Mouse (Mus musculus) adrenal gland, adult (tissue): ENCODE data around the gene Kcna10.
A peak's percentile ranks its signal among the peaks of the same experiment; 100 is the strongest.

Source experiments
- DNase-seq, 2 experiments: peaks; one replicate each; pipeline ENCODE4 v3.0.0; 2022 to 2023; ENCODE audit warnings: low spot score in 1 of 2; ENCODE audit not compliant: inconsistent age in 2 of 2

Kcna10 gene

DNA sequence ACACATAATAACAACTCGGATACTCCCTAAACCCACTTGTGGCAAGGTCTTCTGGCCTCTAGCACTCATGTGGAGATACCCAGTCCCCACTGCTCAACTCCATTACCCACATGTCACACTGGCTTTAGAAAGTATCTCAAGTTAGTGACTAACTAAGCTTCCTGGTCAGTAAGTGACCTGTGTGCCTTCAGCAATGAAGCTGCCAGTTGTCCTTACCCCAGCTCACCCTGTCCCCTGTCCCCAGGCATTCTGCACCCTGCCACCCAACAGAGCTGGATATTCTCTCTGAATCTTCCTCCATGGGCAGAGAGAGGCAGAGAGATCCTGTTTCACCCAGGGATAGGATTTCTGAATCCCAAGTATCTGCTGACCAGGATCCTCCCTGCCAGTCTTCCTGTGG lies at the start of gene Kcna10:
Kcna10 (plus strand) TSS at position 301 of the 400 bp plus-strand sequence.
- no peak for DNase-seq

DNA sequence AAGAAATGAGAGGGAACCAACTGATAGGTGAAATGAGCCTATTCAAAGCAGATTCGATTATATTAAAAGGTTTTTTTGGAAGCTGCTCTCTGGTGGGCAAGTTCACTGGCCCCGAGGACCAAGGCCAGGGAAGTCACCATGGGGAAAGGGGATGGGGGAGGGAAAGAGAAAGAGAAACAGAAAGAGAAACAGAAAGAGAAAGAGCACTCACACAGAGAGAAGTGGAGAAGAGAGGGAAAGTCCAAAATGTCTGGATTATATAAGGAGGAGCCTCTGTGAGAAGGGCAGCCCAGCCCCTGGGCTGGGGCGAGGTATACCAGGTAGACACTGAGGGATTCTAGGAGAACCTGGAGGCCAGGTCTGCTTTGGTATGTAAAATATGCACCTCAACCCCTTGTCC lies 48.4 kb upstream of the Kcna10 start:
- no peak for DNase-seq

- DNase-seq, result no peak
Measured at GRCm38 (mm10) chr3:107147126-107147525, 35.7 kb upstream of the Kcna10 start.

GRCm38 (mm10) chr3:107149006-107149405 lies 33.9 kb upstream of the Kcna10 start:
- DNase-seq, result peak; percentile 20 to 70

GRCm38 (mm10) chr3:107150469-107150868 lies 32.4 kb upstream of the Kcna10 start:
- no peak for DNase-seq

GRCm38 (mm10) chr3:107150872-107151540 lies 31.9 kb upstream of the Kcna10 start:
- no peak for DNase-seq

DNA sequence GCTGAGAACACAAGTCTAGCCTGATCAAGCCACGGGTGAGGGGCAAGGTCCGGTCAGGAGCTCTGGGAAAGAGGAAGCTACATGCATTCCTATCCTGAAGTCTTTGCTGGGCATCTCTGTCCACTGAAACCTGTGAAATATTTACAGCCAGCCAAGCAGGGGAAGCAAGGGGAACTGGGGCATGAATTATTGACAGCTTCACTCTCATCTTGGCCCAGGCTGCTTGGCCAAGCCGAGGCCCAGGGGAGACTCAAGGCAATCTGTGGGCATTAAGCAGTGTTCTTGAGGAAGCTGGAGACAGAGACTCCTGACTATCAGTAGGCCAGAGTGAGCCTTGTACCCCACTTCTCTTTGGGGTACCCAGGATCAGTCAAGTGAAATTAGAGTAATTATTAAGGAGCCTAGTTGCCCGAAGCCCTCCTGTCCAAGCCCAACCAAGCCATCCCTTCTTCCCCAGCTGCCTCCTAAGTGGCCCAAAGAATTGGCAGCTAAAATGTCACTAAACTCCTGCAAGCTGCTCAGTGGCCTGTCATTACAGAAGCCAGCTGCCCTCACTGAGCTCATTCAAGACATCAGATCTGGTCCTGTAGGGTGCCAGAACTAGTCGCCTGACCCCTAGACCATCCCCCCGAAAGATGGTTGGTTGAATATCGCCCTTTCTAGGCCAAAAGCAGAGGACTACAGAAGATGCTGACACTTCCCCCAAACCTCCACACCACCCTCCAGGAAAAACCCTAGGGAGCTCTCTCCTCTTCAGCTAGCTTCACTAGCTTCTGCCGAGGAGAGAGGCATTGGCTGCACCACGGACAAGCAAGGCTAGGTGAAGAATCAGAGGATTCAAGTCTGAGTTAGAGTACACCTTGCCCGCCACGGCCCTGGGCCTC lies 28.8 kb upstream of the Kcna10 start:
- no peak for DNase-seq

- DNase-seq, result no peak
Measured at GRCm38 (mm10) chr3:107158856-107159255, 24.0 kb upstream of the Kcna10 start.

DNA sequence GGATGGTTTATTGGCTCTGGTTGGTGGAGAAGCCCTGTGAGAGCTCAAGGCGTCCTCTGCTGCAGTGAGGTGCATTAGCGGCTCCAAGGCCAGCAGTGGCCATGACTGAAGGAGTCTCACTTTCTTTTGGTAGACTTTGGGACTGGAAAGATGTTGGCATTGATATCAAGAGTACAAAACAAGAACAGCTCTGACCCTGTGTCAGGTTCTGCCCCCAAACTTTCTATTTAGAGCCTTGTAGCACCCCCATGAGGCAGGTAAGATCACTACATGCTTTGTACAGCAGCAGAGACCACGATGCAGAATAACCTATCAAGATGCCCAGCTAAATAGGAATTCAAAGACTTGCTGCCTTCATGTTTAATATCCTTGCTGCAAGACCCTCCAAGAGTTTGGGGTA lies 23.4 kb upstream of the Kcna10 start:
- no peak for DNase-seq

- no peak for DNase-seq
Measured at GRCm38 (mm10) chr3:107159859-107160324, 23.0 kb upstream of the Kcna10 start.

DNA sequence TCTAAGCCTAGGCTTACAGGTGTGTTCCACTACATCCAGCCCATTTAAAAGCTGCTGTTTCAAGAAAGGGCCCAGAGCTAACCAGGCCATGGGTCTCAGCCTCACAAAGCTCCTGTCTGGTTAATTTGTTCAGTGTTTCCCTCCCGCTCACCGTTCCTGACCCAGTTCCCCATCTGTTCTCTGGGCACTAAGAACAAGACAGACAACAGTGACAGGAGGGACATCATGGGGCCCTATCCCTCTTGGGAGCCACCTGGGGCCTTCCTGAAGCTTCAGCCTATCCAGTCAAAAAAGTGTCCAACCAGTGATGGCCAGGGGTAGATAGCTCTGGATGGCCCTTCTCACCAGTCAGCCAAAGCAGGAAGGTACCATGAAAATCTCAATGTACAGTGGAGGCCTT lies 20.1 kb upstream of the Kcna10 start:
- no peak for DNase-seq

- no peak for DNase-seq
Measured at GRCm38 (mm10) chr3:107169552-107169951, 13.3 kb upstream of the Kcna10 start.

GRCm38 (mm10) chr3:107171964-107172363 lies 10.9 kb upstream of the Kcna10 start:
- DNase-seq, result no peak

- DNase-seq, result no peak
Measured at GRCm38 (mm10) chr3:107172556-107172955, 10.3 kb upstream of the Kcna10 start.

- peak; percentile 11 to 38 for DNase-seq
Measured at GRCm38 (mm10) chr3:107175486-107175885, 7.4 kb upstream of the Kcna10 start.

- DNase-seq, result no peak
Measured at GRCm38 (mm10) chr3:107176501-107176900, 6.4 kb upstream of the Kcna10 start.

- no peak for DNase-seq
Measured at GRCm38 (mm10) chr3:107180860-107181259, 2.0 kb upstream of the Kcna10 start.

GRCm38 (mm10) chr3:107183178-107183577 lies 322 bp downstream of the Kcna10 start:
- DNase-seq, result no peak

DNA sequence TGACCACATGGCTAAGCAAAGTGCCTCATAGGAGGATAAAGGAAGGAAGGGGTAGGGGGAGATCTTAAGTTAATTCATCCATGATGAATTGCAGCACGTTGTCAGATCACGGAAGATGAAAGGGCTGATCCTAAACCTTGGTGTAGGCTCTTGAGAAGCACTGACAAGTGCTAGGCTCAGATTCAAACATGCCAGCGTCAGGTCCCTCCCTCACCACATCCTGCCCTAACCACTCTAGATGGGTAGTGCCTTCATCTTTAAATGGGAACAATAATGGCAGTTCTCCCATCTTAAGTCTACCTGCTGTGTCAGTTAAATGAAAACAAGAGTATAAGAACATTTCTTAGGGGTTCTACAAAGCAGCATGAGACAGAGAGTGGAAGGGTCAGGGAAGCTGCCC lies 2.7 kb downstream of the Kcna10 start:
- no peak for DNase-seq

GRCm38 (mm10) chr3:107187022-107187421 lies 4.2 kb downstream of the Kcna10 start:
- no peak for DNase-seq

GRCm38 (mm10) chr3:107188226-107188899 lies 5.5 kb downstream of the Kcna10 start:
- DNase-seq, result peak in 1 of 2 experiments; percentile 58
